Mouse (Mus musculus) ES-CJ7 (cell line): Measurements from ENCODE around the gene Paqr6.
A peak's percentile ranks its signal among the peaks of the same experiment; 100 is the strongest.
"Not testable (repeated sequence)": the region's sequence is repeated elsewhere in the genome, so short reads cannot be mapped to it uniquely, and the experiment has no call there.

Experiments
- DNase-seq: peaks from one replicate; pipeline ENCODE4 v3.0.0; 2011; ENCODE audit warnings: low read depth, low spot score

Gene Paqr6

GRCm38 (mm10) chr3:88365705-88366361 is 1.4 kb downstream of the Paqr6 start:
- peak; percentile 35 for DNase-seq

GRCm38 (mm10) chr3:88366830-88367428 is 2.5 kb downstream of the Paqr6 start:
- not testable (repeated sequence) for DNase-seq

- DNase-seq = not testable (repeated sequence)
Observed at GRCm38 (mm10) chr3:88367517-88367916, 3.1 kb downstream of the Paqr6 start.

GRCm38 (mm10) chr3:88368511-88368910 is 4.1 kb downstream of the Paqr6 start:
- DNase-seq = not testable (repeated sequence)

- DNase-seq = not testable (repeated sequence)
Observed at GRCm38 (mm10) chr3:88372643-88373042, 8.3 kb downstream of the Paqr6 start, which contains the start of gene Bglap3. Gene Bglap3, minus strand, starts transcription at chr3:88372743.

- DNase-seq = peak; percentile 55
Observed at GRCm38 (mm10) chr3:88375750-88376626, 11.6 kb downstream of the Paqr6 start.

GRCm38 (mm10) chr3:88376644-88377043 is 12.3 kb downstream of the Paqr6 start:
- DNase-seq = not testable (repeated sequence)

GRCm38 (mm10) chr3:88378599-88378998 is 14.2 kb downstream of the Paqr6 start, which contains the start of gene Bglap2:
Gene Bglap2, minus strand, starts transcription at chr3:88378699.
- DNase-seq = not testable (repeated sequence)

GRCm38 (mm10) chr3:88381389-88382315 is 17.3 kb downstream of the Paqr6 start:
- peak; percentile 37 for DNase-seq

GRCm38 (mm10) chr3:88382383-88382782 is 18.0 kb downstream of the Paqr6 start:
- DNase-seq = not testable (repeated sequence)

- DNase-seq = no peak
Observed at GRCm38 (mm10) chr3:88384364-88384763, 20.0 kb downstream of the Paqr6 start, which contains the start of gene Bglap. Gene Bglap, minus strand, starts transcription at chr3:88384464.

GRCm38 (mm10) chr3:88393776-88394375 is 29.5 kb downstream of the Paqr6 start:
- no peak for DNase-seq

- DNase-seq = no peak
Observed at GRCm38 (mm10) chr3:88395288-88395687, 30.9 kb downstream of the Paqr6 start.

GRCm38 (mm10) chr3:88395742-88396141 is 31.4 kb downstream of the Paqr6 start:
- DNase-seq = no peak

- DNase-seq = no peak
Observed at GRCm38 (mm10) chr3:88398666-88399065, 34.3 kb downstream of the Paqr6 start.

GRCm38 (mm10) chr3:88403522-88404230 is 39.3 kb downstream of the Paqr6 start:
- no peak for DNase-seq

GRCm38 (mm10) chr3:88407090-88407489 is 42.7 kb downstream of the Paqr6 start:
- peak; percentile 90 for DNase-seq

GRCm38 (mm10) chr3:88407529-88407928 is 43.1 kb downstream of the Paqr6 start:
- no peak for DNase-seq

- no peak for DNase-seq
Observed at GRCm38 (mm10) chr3:88408953-88409352, 44.6 kb downstream of the Paqr6 start.
